Mouse (Mus musculus): ENCODE results near the gene Snx25.

Snx25 gene

DNA sequence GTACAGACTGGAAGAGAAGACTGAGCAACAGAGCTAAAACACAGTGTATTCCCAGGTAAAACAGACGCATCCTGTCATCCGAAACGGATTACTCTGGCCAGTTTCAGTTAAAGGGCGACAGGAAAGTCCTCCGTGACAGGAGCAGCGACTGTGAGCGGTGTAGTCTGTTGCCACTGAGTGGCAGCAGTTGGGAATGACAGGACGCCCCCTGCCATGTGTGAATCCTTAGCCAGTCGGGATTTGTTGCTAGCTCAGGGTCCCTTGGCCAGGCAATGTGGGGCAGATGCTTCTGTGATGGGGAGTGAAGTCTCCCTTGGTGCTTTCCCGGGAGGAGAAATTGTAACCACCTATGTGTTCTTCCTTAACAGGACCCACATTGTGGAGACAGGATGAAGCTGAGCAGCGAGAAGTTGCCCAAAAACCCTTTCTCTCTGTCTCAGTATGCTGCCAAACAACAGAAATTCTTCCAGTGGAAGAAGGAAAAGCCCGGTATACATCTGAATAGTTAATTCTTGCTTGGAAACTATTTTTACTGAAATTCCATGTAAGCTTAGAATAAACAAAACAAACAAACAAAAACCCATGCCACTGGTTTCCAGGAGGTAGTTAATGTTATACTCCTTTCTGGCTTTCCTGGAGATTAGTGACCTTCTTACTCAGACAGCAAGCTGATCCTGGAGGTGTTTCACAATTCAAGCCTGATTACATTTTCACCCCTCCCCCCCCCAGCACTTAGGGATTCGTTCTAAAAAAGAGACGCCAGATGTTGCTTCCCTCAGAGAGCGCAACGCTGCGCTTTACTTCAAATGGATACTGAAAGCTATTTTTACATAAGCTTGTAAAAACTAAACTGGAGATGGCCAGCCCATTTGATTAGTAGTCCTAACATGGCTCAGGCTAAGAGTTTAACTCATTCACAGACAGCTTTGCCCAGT is 140.9 kb downstream of the Snx25 start:
- no peak for DNase-seq (ENCODE audit: low spot score in 2 of 2)

GRCm38 (mm10) chr8:46010306-46010705 is 141.7 kb downstream of the Snx25 start:
- DNase-seq (ENCODE audit: low spot score in 2 of 2): no peak

GRCm38 (mm10) chr8:46007050-46007672 is 144.8 kb downstream of the Snx25 start:
- DNase-seq (ENCODE audit: low spot score in 2 of 2): no peak

DNA sequence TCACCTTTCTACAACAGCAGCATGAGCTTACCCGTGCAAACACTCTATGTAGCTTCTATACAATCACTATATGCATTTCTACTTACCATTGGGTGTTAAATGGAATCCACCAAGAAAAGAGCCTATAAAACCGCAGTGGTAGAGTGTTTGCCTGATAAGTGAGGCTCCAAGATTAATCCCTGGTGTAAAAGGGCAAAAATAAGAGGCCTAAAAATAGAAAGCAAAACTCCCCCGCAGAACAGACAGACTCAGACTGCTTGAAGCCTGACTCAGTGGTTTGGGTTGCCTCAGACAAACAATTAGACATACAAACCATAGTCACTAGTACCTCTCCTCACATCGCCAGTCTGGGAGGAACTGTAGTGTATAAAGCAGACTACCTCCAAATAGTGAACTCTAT is 146.4 kb downstream of the Snx25 start, which contains the start of gene Ankrd37:
Gene Ankrd37, minus strand, starts transcription at position 112 of the 400 bp plus-strand sequence.
- no peak for DNase-seq (ENCODE audit: low spot score in 2 of 2)

GRCm38 (mm10) chr8:45999784-46000705 is 151.9 kb downstream of the Snx25 start:
- DNase-seq (ENCODE audit: low spot score in 2 of 2): peak; percentile 95 to 98

DNA sequence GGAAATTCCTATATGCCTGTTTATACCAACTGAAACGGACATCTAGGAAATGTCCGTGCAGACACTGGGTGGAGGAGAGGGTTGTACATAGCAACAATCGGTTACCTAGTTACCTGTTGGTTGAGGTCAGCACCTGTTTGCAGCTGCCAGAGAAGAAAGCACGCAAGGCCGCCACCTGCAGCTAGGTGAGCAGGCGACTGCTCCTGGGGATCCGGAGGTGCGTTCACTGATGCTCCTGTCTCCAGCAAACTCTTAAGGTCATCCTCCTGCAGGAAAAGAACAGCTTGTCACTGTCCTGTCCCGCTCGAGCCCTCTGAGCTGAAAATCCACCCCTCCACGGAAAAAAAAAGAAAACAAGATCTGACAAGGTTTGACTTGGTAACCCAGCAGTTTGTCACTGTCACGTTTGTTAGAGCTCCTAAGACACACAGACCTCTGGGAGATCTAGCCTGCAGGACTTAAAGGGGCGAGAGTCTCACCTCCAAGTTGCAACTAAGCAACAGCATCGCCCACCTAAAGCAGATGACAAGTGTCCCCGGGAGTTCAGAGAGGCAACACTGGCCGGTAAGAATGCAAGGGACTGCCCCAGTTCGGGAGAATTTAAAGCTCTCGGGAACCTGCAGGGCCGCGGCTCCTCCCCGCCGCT is 152.7 kb downstream of the Snx25 start, which contains the start of gene Lrp2bp:
Gene Lrp2bp, plus strand, starts transcription at position 166 of the 646 bp plus-strand sequence.
- DNase-seq (ENCODE audit: low spot score in 2 of 2): no peak

DNA sequence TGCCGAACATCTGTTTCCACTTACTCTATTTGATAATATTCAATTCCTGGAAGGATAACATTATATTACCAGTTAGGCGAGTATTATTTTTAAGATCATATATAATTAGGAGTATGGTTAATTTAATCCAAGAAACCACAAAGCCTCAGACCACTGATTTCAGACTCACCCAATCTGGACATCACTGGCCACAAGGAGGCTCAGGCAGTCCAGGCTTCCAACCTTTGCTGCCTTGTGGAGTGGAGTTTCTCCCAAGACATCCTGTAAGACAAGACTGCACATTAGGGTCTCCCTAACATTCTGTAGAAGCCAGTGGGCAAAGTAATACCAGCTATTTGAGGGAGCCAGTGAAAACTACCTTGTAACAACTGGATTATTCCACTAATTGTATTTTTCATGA is 153.7 kb downstream of the Snx25 start:
- DNase-seq (ENCODE audit: low spot score in 2 of 2): no peak

DNA sequence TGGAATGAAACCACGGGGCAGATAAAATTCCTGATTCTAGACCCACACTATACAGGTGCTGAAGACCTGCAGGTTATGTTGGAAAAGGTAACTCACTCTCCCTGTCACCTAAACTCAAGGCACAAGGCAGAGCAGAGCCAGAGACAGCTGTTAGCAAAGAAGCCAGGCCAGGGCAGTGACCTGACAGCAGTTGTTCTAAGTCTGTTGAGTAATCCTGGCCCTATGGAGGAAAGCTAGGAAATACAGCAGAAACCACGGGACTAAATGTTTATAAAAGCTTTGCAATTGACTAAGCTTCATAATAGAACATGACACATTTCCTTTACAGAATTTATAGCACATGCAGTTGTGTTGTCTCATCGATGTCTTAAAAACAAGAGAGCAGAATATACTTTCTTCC is 156.4 kb downstream of the Snx25 start:
- DNase-seq (ENCODE audit: low spot score in 2 of 2): no peak

DNA sequence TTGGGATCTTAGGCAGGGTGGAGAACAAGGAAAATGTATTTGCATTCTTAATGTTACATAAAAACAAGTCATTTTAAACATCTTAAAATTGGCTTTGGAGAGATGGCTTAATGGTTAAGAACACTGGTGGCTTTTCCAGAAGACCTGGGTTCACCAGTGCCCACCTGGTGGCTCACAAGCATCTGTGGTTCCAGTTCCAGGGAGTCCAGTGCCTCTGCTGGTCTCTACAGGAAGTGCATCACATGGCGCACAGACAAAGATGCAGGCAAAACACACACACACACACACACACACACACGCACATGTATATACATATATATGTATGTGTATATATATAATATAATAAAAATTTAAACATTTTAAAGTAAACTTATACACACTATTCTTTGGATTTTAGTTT is 157.8 kb downstream of the Snx25 start:
- DNase-seq (ENCODE audit: low spot score in 2 of 2): no peak

DNA sequence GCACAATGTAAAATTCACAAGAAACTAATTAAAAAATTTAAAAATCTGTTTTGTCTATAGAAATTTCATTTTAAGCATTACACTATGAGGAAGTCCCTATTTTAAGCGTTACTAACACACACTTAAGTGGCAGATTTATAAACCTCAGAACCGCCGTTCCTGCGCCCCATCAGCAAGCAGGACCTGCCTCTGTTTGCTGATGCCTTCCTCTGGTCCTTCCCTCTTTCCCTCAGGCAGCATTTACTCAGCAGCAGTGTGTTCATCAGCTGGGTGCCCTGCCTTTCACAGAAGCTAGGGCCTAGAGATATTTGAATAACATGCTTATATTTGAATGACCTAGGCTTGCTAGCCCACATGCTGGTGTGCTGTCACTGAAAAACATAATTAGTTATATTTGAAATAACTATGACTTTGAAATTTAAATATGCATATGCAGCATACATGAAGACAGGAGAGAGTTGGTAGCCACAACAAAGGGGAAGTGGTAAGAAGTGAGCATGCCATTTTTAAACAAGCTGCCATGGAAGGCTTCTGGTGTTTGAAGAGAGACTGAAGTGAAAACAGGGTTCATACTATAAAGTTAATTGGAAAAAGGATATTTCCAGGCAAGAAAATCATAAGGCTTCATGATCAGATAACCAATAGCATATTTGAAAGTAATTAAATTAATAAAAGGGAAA is 161.2 kb downstream of the Snx25 start:
- DNase-seq (ENCODE audit: low spot score in 2 of 2): no peak

- no peak for DNase-seq (ENCODE audit: low spot score in 2 of 2)
Measured at GRCm38 (mm10) chr8:45988189-45988588, 163.8 kb downstream of the Snx25 start.

DNA sequence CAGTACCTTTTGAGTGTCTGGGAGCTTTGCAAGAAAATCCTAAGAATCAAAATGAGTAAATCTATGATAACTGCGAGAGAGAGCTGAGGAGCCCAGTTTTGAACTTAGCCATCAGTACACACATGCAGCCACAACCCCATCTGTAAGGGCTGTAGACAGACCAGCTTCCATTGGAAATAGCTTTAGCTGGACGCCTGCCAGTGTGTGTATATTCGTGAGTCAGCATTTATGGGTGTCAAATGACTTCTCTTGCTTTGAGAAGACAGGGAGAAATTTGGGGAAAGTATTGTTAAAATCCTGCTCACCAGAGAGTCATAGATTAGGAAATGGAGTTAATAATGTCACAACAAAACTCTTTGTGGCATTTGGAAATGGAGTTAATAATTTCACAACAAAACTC is 165.3 kb downstream of the Snx25 start:
- no peak for DNase-seq (ENCODE audit: low spot score in 2 of 2)

All from frontal cortex, postnatal 25 days (tissue).